Mouse (Mus musculus): ENCODE data around the gene Olfr972. TPM values are rescaled to one million over a fixed set of nuclear protein-coding genes. Genes with fewer than 3 reads are reported as not detected.

The Olfr972 gene
- polyA plus RNA-seq, 1 experiment from 2014 or later = not detected

DNA sequence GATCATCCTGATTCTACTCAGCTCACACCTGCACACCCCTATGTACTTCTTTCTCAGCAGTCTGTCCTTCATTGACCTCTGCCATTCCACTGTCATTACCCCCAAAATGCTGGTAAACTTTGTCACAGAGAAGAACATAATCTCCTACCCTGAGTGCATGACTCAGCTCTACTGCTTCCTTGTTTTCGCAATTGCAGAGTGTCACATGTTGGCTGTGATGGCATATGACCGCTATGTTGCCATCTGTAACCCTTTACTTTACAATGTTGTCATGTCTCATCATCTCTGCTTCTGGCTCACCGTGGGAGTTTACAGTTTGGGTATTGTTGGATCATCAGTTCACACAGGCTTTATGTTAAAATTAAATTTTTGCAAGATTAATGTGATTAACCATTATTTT is 43.7 kb downstream of the Olfr972 start:
- H3K4me2 ChIP-seq (replicated peaks; ENCODE audit: low read depth, low read length) = no peak overlapping the region
- H3K9me3 ChIP-seq (ENCODE audit: low read length) = no peaks in the 10 kb centered on the region
- ATAC-seq (no peak; the same call in 1 of the 2 replicates), DNase-seq (ENCODE audit: low spot score) (no peak)
- H3K36me3 ChIP-seq (ENCODE audit: insufficient read depth, low read length) = no peaks in the 10 kb centered on the region
- H3K4me1 ChIP-seq (ENCODE audit: insufficient read depth, low read depth, low read length) = no peaks in the 10 kb centered on the region
- no peak overlapping the region for H3K27ac ChIP-seq (ENCODE audit: low read length)
- WGBS = 67% methylated on average over 3 of the region's 3 CpGs
- no peak overlapping the region for H3K4me3 ChIP-seq (ENCODE audit: low read depth, low read length)
- H3K27me3 ChIP-seq (replicated peaks; ENCODE audit: insufficient read depth, low read length) = no peaks in the 10 kb centered on the region
- no peak for TF ChIP-seq EP300 (IDR thresholded peaks at IDR 0.05)
- TF ChIP-seq CTCF (IDR thresholded peaks at IDR 0.05) = no peak
- H3K9ac ChIP-seq (replicated peaks; ENCODE audit: low read depth) = no peak overlapping the region

Other genes starting within 250 kb of the Olfr972 start
- not detected in 2 replicates for gene Olfr960, start 245.0 kb upstream of the Olfr972 start, polyA plus RNA-seq (2015; fragmentation: Nextera tagmentation; extraction: Ambion mirVana)
- gene Olfr961, start 221.3 kb upstream of the Olfr972 start, polyA plus RNA-seq (2015; fragmentation: Nextera tagmentation; extraction: Ambion mirVana) = not detected in 2 replicates
- gene Olfr963, start 199.2 kb upstream of the Olfr972 start, polyA plus RNA-seq (2015; fragmentation: Nextera tagmentation; extraction: Ambion mirVana) = not detected in 2 replicates
- not detected in 2 replicates for gene Olfr149, start 159.3 kb upstream of the Olfr972 start, polyA plus RNA-seq (2015; fragmentation: Nextera tagmentation; extraction: Ambion mirVana)
- gene Olfr965, start 155.1 kb upstream of the Olfr972 start, polyA plus RNA-seq (2015; fragmentation: Nextera tagmentation; extraction: Ambion mirVana) = not detected in 2 replicates
- not detected in 2 replicates for gene Olfr150, start 135.4 kb upstream of the Olfr972 start, polyA plus RNA-seq (2015; fragmentation: Nextera tagmentation; extraction: Ambion mirVana)
- gene Olfr967, start 120.2 kb upstream of the Olfr972 start, polyA plus RNA-seq (2015; fragmentation: Nextera tagmentation; extraction: Ambion mirVana) = not detected in 2 replicates
- not detected in 2 replicates for gene Olfr968, start 83.2 kb upstream of the Olfr972 start, polyA plus RNA-seq (2015; fragmentation: Nextera tagmentation; extraction: Ambion mirVana)
- not detected in 2 replicates for gene Olfr969, start 75.5 kb upstream of the Olfr972 start, polyA plus RNA-seq (2015; fragmentation: Nextera tagmentation; extraction: Ambion mirVana)
- gene Olfr970, start 57.6 kb upstream of the Olfr972 start, polyA plus RNA-seq (2015; fragmentation: Nextera tagmentation; extraction: Ambion mirVana) = not detected in 2 replicates
- gene Olfr971, start 29.5 kb upstream of the Olfr972 start, polyA plus RNA-seq (2015; fragmentation: Nextera tagmentation; extraction: Ambion mirVana) = not detected in 2 replicates
- not detected in 2 replicates for gene Olfr229, start 40.9 kb downstream of the Olfr972 start, polyA plus RNA-seq (2015; fragmentation: Nextera tagmentation; extraction: Ambion mirVana)
- not detected in 2 replicates for gene Olfr974, start 71.1 kb downstream of the Olfr972 start, polyA plus RNA-seq (2015; fragmentation: Nextera tagmentation; extraction: Ambion mirVana)
- gene Olfr975, start 85.6 kb downstream of the Olfr972 start, polyA plus RNA-seq (2015; fragmentation: Nextera tagmentation; extraction: Ambion mirVana) = not detected in 2 replicates
- not detected in 2 replicates for gene Olfr976, start 94.7 kb downstream of the Olfr972 start, polyA plus RNA-seq (2015; fragmentation: Nextera tagmentation; extraction: Ambion mirVana)
- not detected in 2 replicates for gene Olfr978, start 125.7 kb downstream of the Olfr972 start, polyA plus RNA-seq (2015; fragmentation: Nextera tagmentation; extraction: Ambion mirVana)
- gene Olfr979, start 137.0 kb downstream of the Olfr972 start, polyA plus RNA-seq (2015; fragmentation: Nextera tagmentation; extraction: Ambion mirVana) = not detected in 2 replicates
- gene Olfr980, start 143.2 kb downstream of the Olfr972 start, polyA plus RNA-seq (2015; fragmentation: Nextera tagmentation; extraction: Ambion mirVana) = not detected in 2 replicates
- gene Olfr981, start 155.0 kb downstream of the Olfr972 start, polyA plus RNA-seq (2015; fragmentation: Nextera tagmentation; extraction: Ambion mirVana) = not detected in 2 replicates
- gene Olfr982, start 207.4 kb downstream of the Olfr972 start, polyA plus RNA-seq (2015; fragmentation: Nextera tagmentation; extraction: Ambion mirVana) = not detected in 2 replicates
- gene Olfr983, start 227.2 kb downstream of the Olfr972 start, polyA plus RNA-seq (2015; fragmentation: Nextera tagmentation; extraction: Ambion mirVana) = not detected in 2 replicates
- gene Olfr984, start 247.8 kb downstream of the Olfr972 start, polyA plus RNA-seq (2015; fragmentation: Nextera tagmentation; extraction: Ambion mirVana) = not detected in 2 replicates